ENCODE assay signal across 13 mouse cellular contexts in the genomic region with DNA sequence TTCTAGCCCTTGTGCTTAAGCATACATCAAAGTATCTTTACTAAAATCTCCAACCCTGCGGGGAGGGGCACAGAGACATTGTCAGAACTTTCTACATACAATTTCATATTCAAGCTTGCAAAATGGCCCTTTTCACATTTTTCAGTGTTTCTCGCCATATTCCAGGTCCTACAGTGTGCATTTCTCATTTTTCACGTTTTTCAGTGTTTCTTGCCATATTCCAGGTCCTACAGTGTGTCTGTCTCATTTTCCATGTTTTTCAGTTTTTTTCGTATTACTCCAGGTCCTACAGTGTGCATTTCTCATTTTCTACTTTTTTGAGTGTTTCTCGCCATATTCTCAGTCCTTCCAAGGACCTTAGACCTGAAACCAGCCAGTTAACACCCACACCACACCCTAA.
DNase-seq lines count a peak whose midpoint lies in the region; ATAC-seq lines count a peak whose summit lies in the region.
"Had no signal": no experiment of that assay in that cellular context is flagged by ENCODE, and none has a peak within 500 bp of the region (broad histone marks: within the 10 kb centered on the region; RNA-seq: fewer than 3 reads in every experiment).

No protein-coding gene starts in this region.

- no peak overlapping the region for H3K27ac ChIP-seq in kidney, embryonic 16.5 days (ENCODE audit: low read length)
- H3K27ac ChIP-seq in limb, embryonic 13.5 days = no peak overlapping the region
- H3K27ac ChIP-seq: left cerebral cortex, adult 2 months had no signal

- no peaks in the 10 kb centered on the region for H3K27me3 ChIP-seq in kidney, embryonic 16.5 days (ENCODE audit: insufficient read depth, low read length)
- no peaks in the 10 kb centered on the region for H3K27me3 ChIP-seq in limb, embryonic 13.5 days
- H3K27me3 ChIP-seq: liver, embryonic 15.5 days had no signal

- H3K4me1 ChIP-seq in kidney, embryonic 16.5 days (ENCODE audit: insufficient read depth, low read length) = peaks cover 60% of the 10 kb centered on the region
- peaks cover 23% of the 10 kb centered on the region for H3K4me1 ChIP-seq in limb, embryonic 13.5 days

- H3K36me3 ChIP-seq in kidney, embryonic 16.5 days (ENCODE audit: insufficient read depth, low read length) = no peaks in the 10 kb centered on the region
- H3K36me3 ChIP-seq in limb, embryonic 13.5 days = peaks cover 34% of the 10 kb centered on the region
- H3K36me3 ChIP-seq: liver, embryonic 15.5 days had no signal

- 79% methylated on average over 5 of the region's 5 CpGs for whole genome bisulfite sequencing in kidney, embryonic 16.5 days
- WGBS in limb, embryonic 13.5 days = 66% methylated on average over 5 of the region's 5 CpGs

- ATAC-seq in kidney, embryonic 16.5 days (ENCODE audit: low FRiP score, low TSS enrichment) = no peak
- peak; percentile 34 for ATAC-seq in activated CD4-positive, CD25-positive, alpha-beta regulatory T cell, adult 4 months
- peak; percentile 64; the same call in 1 of the 2 replicates for ATAC-seq in limb, embryonic 13.5 days (ENCODE audit: low FRiP score, low read depth)
- no peak for ATAC-seq in frontal cortex, adult (ENCODE audit: low TSS enrichment)

- H3K4me2 ChIP-seq in kidney, embryonic 16.5 days (replicated peaks; ENCODE audit: low read depth, low read length) = no peak overlapping the region
- H3K4me2 ChIP-seq in limb, embryonic 13.5 days (replicated peaks) = no peak overlapping the region
- H3K4me2 ChIP-seq: liver, embryonic 15.5 days had no signal

- DNase-seq in cerebellum, postnatal 4 days (ENCODE audit: low spot score in 2 of 2) = peak; percentile 88 to 99
- no peak for DNase-seq in cerebellum, adult 11 months
- DNase-seq in kidney, postnatal 4 days = peak; percentile 52 to 78
- no peak for DNase-seq in adrenal gland, postnatal 36 days
- DNase-seq: cerebellum, adult 8-10 months; kidney, adult 2 months had no signal

- no peak overlapping the region for H3K4me3 ChIP-seq in kidney, embryonic 16.5 days (ENCODE audit: low read length)
- no peak overlapping the region for H3K4me3 ChIP-seq in limb, embryonic 13.5 days
- H3K4me3 ChIP-seq: erythroblast, embryonic 14.5 days; left cerebral cortex, adult 2 months; liver, embryonic 15.5 days had no signal

- H3K9me3 ChIP-seq in kidney, embryonic 16.5 days (ENCODE audit: low read length) = peaks cover 3% of the 10 kb centered on the region; the same call in 1 of the 2 replicates
- no peaks in the 10 kb centered on the region for H3K9me3 ChIP-seq in limb, embryonic 13.5 days
- H3K9me3 ChIP-seq: liver, embryonic 15.5 days had no signal

- no peak overlapping the region for H3K9ac ChIP-seq in kidney, embryonic 16.5 days (replicated peaks; ENCODE audit: low read length)
- H3K9ac ChIP-seq in limb, embryonic 13.5 days = no peak overlapping the region
- H3K9ac ChIP-seq: liver, embryonic 15.5 days had no signal

Comparison
In these comparisons a context has a peak if more than half of its experiments do, and no peak if none do; other contexts are left out.
1. DNase-seq: peak in cerebellum, postnatal 4 days (2 of 2) and kidney, postnatal 4 days (2 of 2); none in cerebellum, adult 11 months (single experiment) and adrenal gland, postnatal 36 days (0 of 2).
2. ATAC-seq: peak in activated CD4-positive, CD25-positive, alpha-beta regulatory T cell, adult 4 months (single experiment) and limb, embryonic 13.5 days (single experiment); none in kidney, embryonic 16.5 days (single experiment) and frontal cortex, adult (single experiment).